Mouse (Mus musculus): ENCODE results near the gene Faap100. TPM values are rescaled to one million over a fixed set of nuclear protein-coding genes. Genes with fewer than 3 reads are reported as not detected.

Faap100 gene
- total and polyA plus RNA-seq, 3 experiments = 7.7 to 17.7 (median 14.3) TPM

DNA sequence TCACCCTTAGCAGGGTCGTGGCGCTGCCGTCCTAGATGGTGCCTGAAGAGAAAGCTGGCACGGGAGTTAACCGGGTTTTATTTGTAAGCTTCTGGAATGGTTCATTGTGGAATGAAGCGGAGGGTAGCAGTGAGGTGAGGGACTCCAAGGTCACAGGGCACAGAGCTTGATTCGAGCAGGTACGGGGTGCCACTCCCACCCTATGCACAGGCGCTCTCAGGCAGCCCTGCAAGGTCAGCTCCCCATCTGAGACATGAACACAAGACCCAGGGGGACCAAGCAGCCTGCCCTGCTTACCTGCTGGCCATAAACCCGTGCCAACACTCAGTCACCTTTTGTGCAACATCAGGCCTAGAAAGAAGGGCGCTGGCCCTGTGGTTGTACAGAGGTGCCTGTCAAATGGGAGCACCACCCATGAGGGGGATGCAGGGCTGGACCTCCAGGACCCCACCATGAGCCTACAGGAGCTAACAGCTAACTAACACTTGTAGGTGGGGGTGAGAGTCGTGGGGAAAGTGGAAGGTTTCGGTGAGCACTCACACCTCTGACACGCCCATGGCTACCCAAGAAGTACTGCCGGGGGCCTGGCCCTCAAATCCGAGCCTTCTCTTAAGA lies 29.1 kb downstream of the Faap100 start:
- Histone ChIP-seq H3K9me3 (replicated peaks; ENCODE audit: low read length) (no peaks in the 10 kb centered on the region), H3K4me1 (ENCODE audit: control insufficient read depth in 1 of 2, insufficient read depth in 2 of 2) (peaks cover 21 to 54% of the 10 kb centered on the region in 2 experiments), H3K4me2 (ENCODE audit: insufficient read depth, low read depth, poor library complexity, severe bottlenecking) (peak overlapping the region; percentile 78), H3K79me2 (replicated peaks; ENCODE audit: control insufficient read depth, extremely low read depth, insufficient read depth, poor library complexity, severe bottlenecking) (peaks cover 17% of the 10 kb centered on the region), H3K4me3 (replicated peaks in 1 of 3; ENCODE audit: low read depth in 2 of 3, low read length in 2 of 3, poor library complexity in 1 of 3) (peak overlapping the region; percentile 78 to 98 (median 85)), H3K36me3 (replicated peaks in 1 of 2; ENCODE audit: control insufficient read depth in 1 of 2, insufficient read depth in 1 of 2, low read length in 1 of 2) (peaks cover 18 to 19% of the 10 kb centered on the region in 2 experiments), H3K27me3 (replicated peaks) (no peaks in the 10 kb centered on the region), H3K27ac (ENCODE audit: insufficient read depth, low read depth) (peak overlapping the region; percentile 80), H3K9ac (ENCODE audit: insufficient read depth, low read depth) (peak overlapping the region; percentile 96)
- DNase-seq (ENCODE audit: extremely low read depth) = peak; percentile 51
- TF ChIP-seq NELFE (IDR thresholded peaks at IDR 0.05; ENCODE audit: low read depth, low read length) (no peak), POLR2AphosphoS2 (IDR thresholded peaks at IDR 0.05; ENCODE audit: low read depth, low read length) (peak; percentile 39; the same call in 1 of the 2 replicates), MAX (IDR thresholded peaks at IDR 0.05; ENCODE audit: low read length) (peak; percentile 35; the same call in 1 of the 2 replicates), MAFK (IDR thresholded peaks at IDR 0.05; ENCODE audit: insufficient replicate concordance, low read length) (no peak), HCFC1 (IDR thresholded peaks at IDR 0.05; ENCODE audit: low read depth, low read length) (peak; percentile 3; the same call in 1 of the 2 replicates), USF1 (IDR thresholded peaks at IDR 0.05; ENCODE audit: low read depth, low read length) (no peak), MAZ (IDR thresholded peaks at IDR 0.05; ENCODE audit: low read depth, low read length) (0 out of 2 replicates have a peak, but pooled peaks have one; percentile 6), MYC (IDR thresholded peaks at IDR 0.05; ENCODE audit: low read depth, low read length) (no peak), CHD2 (IDR thresholded peaks at IDR 0.05; ENCODE audit: low read length) (no peak), EP300 (IDR thresholded peaks at IDR 0.05; ENCODE audit: low read length) (no peak), ZMIZ1 (IDR thresholded peaks at IDR 0.05; ENCODE audit: low read depth, low read length) (peak; percentile 17; the same call in 1 of the 2 replicates), CHD1 (IDR thresholded peaks at IDR 0.05; ENCODE audit: low read depth, low read length) (0 out of 2 replicates have a peak, but pooled peaks have one; percentile 24), GABPA (IDR thresholded peaks at IDR 0.05; ENCODE audit: insufficient replicate concordance, low read depth, low read length) (no peak), KAT2A (IDR thresholded peaks at IDR 0.05; ENCODE audit: insufficient replicate concordance, low read length) (no peak), ZC3H11A (IDR thresholded peaks at IDR 0.05; ENCODE audit: low read depth, low read length) (no peak), JUN (IDR thresholded peaks at IDR 0.05; ENCODE audit: insufficient read depth, low read depth, low read length) (no peak), ETS1 (conservative IDR thresholded peaks at IDR 0.05; ENCODE audit: low read depth, low read length) (no peak), BHLHE40 (IDR thresholded peaks at IDR 0.05; ENCODE audit: low read depth, low read length) (no peak), RAD21 (IDR thresholded peaks at IDR 0.05; ENCODE audit: low read depth, low read length) (no peak), ZNF384 (IDR thresholded peaks at IDR 0.05; ENCODE audit: low read depth, low read length) (no peak), ZKSCAN1 (IDR thresholded peaks at IDR 0.05; ENCODE audit: borderline replicate concordance, low read depth, low read length) (no peak), CTCF (conservative IDR thresholded peaks at IDR 0.05 in 1 of 2, IDR thresholded peaks at IDR 0.05 in 1 of 2; ENCODE audit: low read depth in 2 of 2, low read length in 2 of 2) (no peak), TCF12 (IDR thresholded peaks at IDR 0.05; ENCODE audit: low read depth, low read length) (no peak), IRF4 (IDR thresholded peaks at IDR 0.05; ENCODE audit: low read depth, low read length) (0 out of 2 replicates have a peak, but pooled peaks have one; percentile 3), POLR2A (IDR thresholded peaks at IDR 0.05; ENCODE audit: low read depth, low read length) (no peak; the same call in 1 of the 2 replicates), RCOR1 (conservative IDR thresholded peaks at IDR 0.05; ENCODE audit: low read depth, low read length) (no peak), UBTF (IDR thresholded peaks at IDR 0.05; ENCODE audit: low read depth, low read length) (no peak), ELF1 (IDR thresholded peaks at IDR 0.05; ENCODE audit: low read depth, low read length) (no peak), SMC3 (IDR thresholded peaks at IDR 0.05; ENCODE audit: low read depth, low read length) (no peak), USF2 (conservative IDR thresholded peaks at IDR 0.05; ENCODE audit: low read depth, low read length) (no peak; the same call in 1 of the 2 replicates), MEF2A (IDR thresholded peaks at IDR 0.05; ENCODE audit: borderline replicate concordance, low read depth, low read length) (no peak; the same call in 1 of the 2 replicates), MXI1 (IDR thresholded peaks at IDR 0.05; ENCODE audit: low read depth, low read length) (no peak), PAX5 (IDR thresholded peaks at IDR 0.05; ENCODE audit: low read length) (no peak), TBP (conservative IDR thresholded peaks at IDR 0.05; ENCODE audit: low read depth, low read length) (0 out of 2 replicates have a peak, but pooled peaks have one; percentile 13), JUND (conservative IDR thresholded peaks at IDR 0.05; ENCODE audit: low read depth, low read length) (no peak), E2F4 (IDR thresholded peaks at IDR 0.05; ENCODE audit: insufficient replicate concordance, low read depth, low read length) (no peak)
- dilution Hi-C loops (cut with MboI; ENCODE audit: extremely low pct_ligation_motif_present, extremely low pct_unique_long_range_greater_than_20kb, low sequenced_read_pairs) = no loop called here
- in situ Hi-C loops (cut with MboI; ENCODE audit: low pct_ligation_motif_present, low pct_unique_long_range_greater_than_20kb, low sequenced_read_pairs) = no loop called here
